Comparison of ENCODE assay signal across 9 mouse cellular contexts in genomic region chr7:45638623-45639401, GRCm38 (mm10). TPM values are rescaled to one million over a fixed set of nuclear protein-coding genes. Genes with fewer than 3 reads are reported as not detected.
A peak's percentile ranks its signal among the peaks of the same experiment; 100 is the strongest.
DNase-seq lines count a peak whose midpoint lies in the region; ATAC-seq and TF ChIP-seq lines count a peak whose summit lies in the region.
"Had no signal": no experiment of that assay in that cellular context is flagged by ENCODE, and none has a peak within 500 bp of the region (broad histone marks: within the 10 kb centered on the region; RNA-seq: fewer than 3 reads in every experiment).

No protein-coding gene starts in this region.

- H3K4me1 ChIP-seq in hindbrain, embryonic 10.5 days (replicated peaks): peaks cover 53% of the 10 kb centered on the region
- peaks cover 5% of the 10 kb centered on the region; the same call in 1 of the 2 replicates for H3K4me1 ChIP-seq in liver, postnatal 0 days (ENCODE audit: insufficient read depth)

- peaks cover 27% of the 10 kb centered on the region; the same call in 1 of the 2 replicates for H3K27me3 ChIP-seq in hindbrain, embryonic 10.5 days (ENCODE audit: insufficient read depth, poor library complexity, severe bottlenecking)
- H3K27me3 ChIP-seq in liver, postnatal 0 days (ENCODE audit: insufficient read depth, low read length): no peaks in the 10 kb centered on the region; the same call in 1 of the 2 replicates

- H3K4me3 ChIP-seq in hindbrain, embryonic 10.5 days: peak overlapping the region; percentile 44
- no peak overlapping the region for H3K4me3 ChIP-seq in liver, postnatal 0 days (ENCODE audit: low read depth, low read length)

- 18% methylated on average over 29 of the region's 29 CpGs for WGBS in hindbrain, embryonic 10.5 days
- WGBS in liver, postnatal 0 days (ENCODE audit: insufficient replicate concordance): 58% methylated on average over 29 of the region's 29 CpGs

- peak overlapping the region; percentile 80 for H3K27ac ChIP-seq in hindbrain, embryonic 10.5 days
- no peak overlapping the region for H3K27ac ChIP-seq in liver, postnatal 0 days (ENCODE audit: low read depth)

- peaks cover 17% of the 10 kb centered on the region for H3K36me3 ChIP-seq in hindbrain, embryonic 10.5 days
- no peaks in the 10 kb centered on the region for H3K36me3 ChIP-seq in liver, postnatal 0 days (replicated peaks; ENCODE audit: insufficient read depth, low read length)
- H3K36me3 ChIP-seq: G1E had no signal

- H3K4me2 ChIP-seq in liver, postnatal 0 days (ENCODE audit: low read depth, low read length): no peak overlapping the region

- peak; percentile 98 for DNase-seq in ES-CJ7 (ENCODE audit: low read depth, low spot score)
- DNase-seq in cerebellum, adult 9-10 months: peak; percentile 99
- DNase-seq in frontal cortex, adult 2 months (ENCODE audit: extremely low spot score in 1 of 2, low spot score in 1 of 2): peak; percentile 97 to 98
- DNase-seq in hindbrain, embryonic 10.5 days (ENCODE audit: low spot score): peak; percentile 96
- peak; percentile 97 for DNase-seq in layer of hippocampus, adult 8-10 months (ENCODE audit: low spot score in 2 of 2)
- peak; percentile 78 for DNase-seq in liver, postnatal 0 days
- peak; percentile 81 for DNase-seq in ovary, postnatal 14 days (ENCODE audit: low spot score)

- no peaks in the 10 kb centered on the region for H3K9me3 ChIP-seq in hindbrain, embryonic 10.5 days
- H3K9me3 ChIP-seq in liver, postnatal 0 days (ENCODE audit: low read length): no peaks in the 10 kb centered on the region
- H3K9me3 ChIP-seq: G1E had no signal

- no peak for TF ChIP-seq CTCF in liver, postnatal 0 days (IDR thresholded peaks at IDR 0.05; ENCODE audit: low read depth)

- peak; percentile 78 for ATAC-seq in liver, postnatal 0 days
- ATAC-seq in monocyte, adult 5-6 weeks (replicated peaks; ENCODE audit: insufficient number of reproducible peaks, low FRiP score, low TSS enrichment, poor library complexity, severe bottlenecking): no peak

- no peak overlapping the region for H3K9ac ChIP-seq in liver, postnatal 0 days (replicated peaks)

- TF ChIP-seq EP300 in liver, postnatal 0 days (IDR thresholded peaks at IDR 0.05; ENCODE audit: low read depth): no peak

RNA-seq across cellular contexts. Expression of gene Mamstr, which starts 1.0 kb away (rescaled TPM):
- polyA plus RNA-seq in frontal cortex, adult 2 months (2012; rRNA removed): 5.9 and 6.6 TPM in 2 replicates
- polyA plus RNA-seq in hindbrain, embryonic 10.5 days (2016; fragmentation: Nextera tagmentation; extraction: Ambion mirVana): 2.6 and 2.9 TPM in 2 replicates
- 1 to 10 TPM; 1.5 to 4.4 (median 2.4) TPM for total RNA-seq in layer of hippocampus, adult 8-10 months (2022)
- polyA plus RNA-seq in liver, postnatal 0 days (2015; fragmentation: Nextera tagmentation; extraction: Ambion mirVana): 0.31 and 0.54 TPM in 2 replicates
- 0.19 TPM in 1 of 3 replicates, not detected in the others for total RNA-seq in monocyte, adult 5-6 weeks (2017)
- total RNA-seq: G1E had no signal
- polyA plus RNA-seq: G1E had no signal

RNA-seq across cellular contexts. Expression of gene Rasip1, which starts 11.5 kb away (rescaled TPM):
- 7.2 and 7.3 TPM in 2 replicates for polyA plus RNA-seq in frontal cortex, adult 2 months (2012; rRNA removed)
- polyA plus RNA-seq in hindbrain, embryonic 10.5 days (2016; fragmentation: Nextera tagmentation; extraction: Ambion mirVana): 6.4 and 9.3 TPM in 2 replicates
- total RNA-seq in layer of hippocampus, adult 8-10 months (2022): 1 to 10 TPM; 5.8 to 7.5 (median 6.6) TPM
- polyA plus RNA-seq in liver, postnatal 0 days (2015; fragmentation: Nextera tagmentation; extraction: Ambion mirVana): 3.4 and 3.6 TPM in 2 replicates
- 0.11 to 0.48 TPM in 2 of 3 replicates, not detected in the other for total RNA-seq in monocyte, adult 5-6 weeks (2017)

RNA-seq across cellular contexts. Expression of gene Izumo1, which starts 17.2 kb away (rescaled TPM):
- polyA plus RNA-seq in frontal cortex, adult 2 months (2012; rRNA removed): 0.08 and 0.10 TPM in 2 replicates
- 0.19 TPM in 1 of 2 replicates, not detected in the other for polyA plus RNA-seq in hindbrain, embryonic 10.5 days (2016; fragmentation: Nextera tagmentation; extraction: Ambion mirVana)
- under 1 TPM in 3 of 4 experiments, not detected in 1; 0.14 to 0.27 (median 0.22) TPM for total RNA-seq in layer of hippocampus, adult 8-10 months (2022)
- polyA plus RNA-seq in liver, postnatal 0 days (2015; fragmentation: Nextera tagmentation; extraction: Ambion mirVana): 0.09 TPM in 1 of 2 replicates, not detected in the other
- not detected in 3 replicates for total RNA-seq in monocyte, adult 5-6 weeks (2017)

RNA-seq across cellular contexts. Expression of gene Fut1, which starts 21.7 kb away (rescaled TPM):
- 0.08 TPM in 2 replicates for polyA plus RNA-seq in frontal cortex, adult 2 months (2012; rRNA removed)
- polyA plus RNA-seq in hindbrain, embryonic 10.5 days (2016; fragmentation: Nextera tagmentation; extraction: Ambion mirVana): 0.20 TPM in 1 of 2 replicates, not detected in the other
- total RNA-seq in layer of hippocampus, adult 8-10 months (2022): under 1 TPM in 3 of 4 experiments, not detected in 1; 0.20 to 0.28 (median 0.21) TPM
- polyA plus RNA-seq in liver, postnatal 0 days (2015; fragmentation: Nextera tagmentation; extraction: Ambion mirVana): 0.56 TPM in 1 of 2 replicates, not detected in the other
- not detected in 3 replicates for total RNA-seq in monocyte, adult 5-6 weeks (2017)
- polyA plus RNA-seq: G1E had no signal

RNA-seq across cellular contexts. Expression of gene Fgf21, which starts 23.5 kb away (rescaled TPM):
- polyA plus RNA-seq in frontal cortex, adult 2 months (2012; rRNA removed): not detected in 2 replicates
- not detected in 2 replicates for polyA plus RNA-seq in hindbrain, embryonic 10.5 days (2016; fragmentation: Nextera tagmentation; extraction: Ambion mirVana)
- not detected for total RNA-seq in layer of hippocampus, adult 8-10 months (2022)
- 7.6 and 7.8 TPM in 2 replicates for polyA plus RNA-seq in liver, postnatal 0 days (2015; fragmentation: Nextera tagmentation; extraction: Ambion mirVana)
- total RNA-seq in monocyte, adult 5-6 weeks (2017): not detected in 3 replicates
- polyA plus RNA-seq: G1E had no signal
